Mouse (Mus musculus): Measurements from ENCODE around the gene H1f0. TPM values are rescaled to one million over a fixed set of nuclear protein-coding genes. Genes with fewer than 3 reads are reported as not detected.

The H1f0 gene
- polyA plus RNA-seq, 1 experiment: not detected

DNA sequence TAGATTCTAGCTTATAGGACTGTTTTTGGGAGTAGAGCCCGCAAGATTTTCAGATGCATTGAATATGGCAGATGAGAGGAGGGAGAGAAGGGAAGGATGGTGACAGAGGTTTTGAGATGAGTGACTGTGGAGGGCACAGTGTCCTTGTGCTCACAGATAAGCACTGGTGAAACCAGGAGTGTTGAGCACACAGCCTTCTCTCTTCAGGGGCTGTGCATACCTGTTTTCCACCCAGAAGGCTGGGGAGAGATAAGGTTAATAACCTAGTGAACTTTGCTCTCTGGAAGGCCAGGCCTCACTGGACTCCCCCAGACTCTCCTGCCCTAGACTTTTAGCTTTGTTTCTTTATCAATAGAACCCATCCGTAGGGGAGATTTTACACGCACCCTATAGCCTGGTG, 40.2 kb downstream of the H1f0 start:
- Histone ChIP-seq H3K4me1 (ENCODE audit: control insufficient read depth, insufficient read depth, low read length) (no peaks in the 10 kb centered on the region), H3K27ac (ENCODE audit: insufficient read depth, low read depth, low read length) (no peak overlapping the region), H3K4me3 (ENCODE audit: insufficient read depth, low read depth, low read length) (no peak overlapping the region)
- WGBS: 81% methylated on average over 3 of the region's 3 CpGs
- TF ChIP-seq POLR2A (IDR thresholded peaks at IDR 0.05; ENCODE audit: insufficient read depth, low read depth, low read length) (no peak), CTCF (IDR thresholded peaks at IDR 0.05; ENCODE audit: insufficient read depth, low read depth, low read length) (no peak)

DNA sequence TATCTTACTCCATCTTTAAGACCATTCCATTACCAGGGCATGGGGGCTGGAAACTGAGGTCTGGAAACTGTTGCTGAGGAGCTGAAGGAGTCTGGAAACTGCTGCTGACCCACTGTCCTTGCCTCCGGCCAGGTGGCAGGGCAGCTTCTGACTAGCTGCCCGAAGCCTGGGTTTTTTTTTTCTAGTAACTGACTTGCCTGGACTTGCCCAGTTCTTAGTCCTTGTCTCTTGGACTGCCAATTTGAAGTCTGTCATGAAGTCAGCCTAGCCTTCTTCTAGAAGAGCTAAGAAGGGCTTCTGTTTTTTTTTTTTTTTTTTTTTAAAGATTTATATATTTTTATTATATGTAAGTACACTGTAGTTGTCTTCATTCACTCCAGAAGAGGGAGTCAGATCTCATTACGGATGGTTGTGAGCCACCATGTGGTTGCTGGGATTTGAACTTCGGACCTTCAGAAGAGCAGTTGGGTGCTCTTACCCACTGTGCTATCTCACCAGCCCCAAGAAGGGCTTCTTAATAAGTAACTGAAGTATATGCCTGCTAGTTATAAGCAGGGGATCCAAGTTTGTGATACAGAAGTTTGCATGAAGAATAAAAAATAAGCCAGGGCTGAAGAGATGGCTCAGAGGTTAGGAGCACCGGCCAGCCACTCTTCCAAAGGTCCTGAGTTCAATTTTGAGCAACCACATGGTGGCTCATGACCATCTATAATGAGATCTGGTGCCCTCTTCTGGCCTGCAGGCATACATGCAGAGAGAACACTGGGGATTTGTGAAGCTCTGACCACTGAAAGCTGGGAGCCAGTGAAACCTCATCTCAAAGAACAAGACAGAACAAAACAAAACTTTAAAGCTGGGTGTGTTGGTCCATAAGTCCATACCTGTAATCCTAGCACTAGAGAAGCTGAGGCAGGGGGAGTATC, 43.1 kb downstream of the H1f0 start:
- no peak overlapping the region for H3K4me3 ChIP-seq (ENCODE audit: insufficient read depth, low read depth, low read length)

DNA sequence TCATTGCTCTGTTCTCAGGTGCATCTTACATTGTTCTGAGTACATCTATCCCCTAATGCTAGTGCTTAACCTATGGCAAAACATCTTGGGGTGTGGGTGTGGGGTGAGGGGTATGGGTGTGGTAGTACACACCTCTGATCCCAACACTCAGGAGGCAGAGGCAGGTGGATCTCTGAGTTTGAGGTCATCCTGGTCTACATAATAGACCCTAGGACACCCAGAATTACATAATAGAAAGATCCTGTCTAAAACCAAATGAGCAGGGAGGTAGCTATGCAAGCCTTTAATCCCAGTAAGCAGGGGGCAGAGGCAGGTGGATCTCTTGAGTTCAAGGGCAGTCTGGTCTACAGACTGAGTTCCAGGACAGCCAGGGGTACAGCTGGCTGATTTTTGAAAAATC, 45.5 kb downstream of the H1f0 start:
- Histone ChIP-seq H3K4me3 (ENCODE audit: insufficient read depth, low read depth, low read length) (no peak overlapping the region), H3K4me1 (ENCODE audit: control insufficient read depth, insufficient read depth, low read length) (peaks cover 14% of the 10 kb centered on the region)
- no peak for TF ChIP-seq POLR2A (IDR thresholded peaks at IDR 0.05; ENCODE audit: insufficient read depth, low read depth, low read length)
- TF ChIP-seq CTCF (IDR thresholded peaks at IDR 0.05; ENCODE audit: insufficient read depth, low read depth, low read length): no peak

More for the DNA sequence above, 43.1 kb downstream of the H1f0 start:
- 64% methylated on average over 5 of the region's 5 CpGs for WGBS
- no peak overlapping the region for H3K27ac ChIP-seq (ENCODE audit: insufficient read depth, low read depth, low read length)
- peaks cover 8% of the 10 kb centered on the region for H3K4me1 ChIP-seq (ENCODE audit: control insufficient read depth, insufficient read depth, low read length)
- TF ChIP-seq POLR2A (IDR thresholded peaks at IDR 0.05; ENCODE audit: insufficient read depth, low read depth, low read length) (no peak), CTCF (IDR thresholded peaks at IDR 0.05; ENCODE audit: insufficient read depth, low read depth, low read length) (no peak)

DNA sequence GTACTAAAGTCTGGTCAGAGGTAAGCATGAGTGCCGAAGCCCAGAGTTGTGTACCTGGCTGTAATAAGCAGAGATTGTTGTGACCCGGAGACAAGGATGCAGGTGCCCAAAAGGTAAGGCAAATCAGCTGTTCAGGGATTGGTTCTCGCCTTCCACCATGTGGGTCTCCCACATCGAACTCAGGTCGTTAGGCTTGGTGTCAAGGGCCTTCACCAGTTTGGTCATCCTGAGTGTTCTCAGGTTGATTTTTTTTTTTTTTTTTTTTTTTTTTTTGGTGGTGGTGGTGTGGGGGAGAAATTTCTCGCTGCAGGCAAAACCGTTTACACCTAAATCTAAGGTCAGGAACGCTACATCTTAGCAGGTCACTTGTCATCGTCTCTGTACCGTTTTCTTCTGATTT, 46.2 kb downstream of the H1f0 start:
- peak overlapping the region; percentile 50 for H3K27ac ChIP-seq (ENCODE audit: insufficient read depth, low read depth, low read length)
- peak overlapping the region; percentile 80 for H3K4me3 ChIP-seq (ENCODE audit: insufficient read depth, low read depth, low read length)
- WGBS: 31% methylated on average over 10 of the region's 10 CpGs
- H3K4me1 ChIP-seq (ENCODE audit: control insufficient read depth, insufficient read depth, low read length): peaks cover 14% of the 10 kb centered on the region
- TF ChIP-seq CTCF (IDR thresholded peaks at IDR 0.05; ENCODE audit: insufficient read depth, low read depth, low read length): no peak
- TF ChIP-seq POLR2A (IDR thresholded peaks at IDR 0.05; ENCODE audit: insufficient read depth, low read depth, low read length): no peak

More for the DNA sequence above, 45.5 kb downstream of the H1f0 start:
- H3K27ac ChIP-seq (ENCODE audit: insufficient read depth, low read depth, low read length): no peak overlapping the region

DNA sequence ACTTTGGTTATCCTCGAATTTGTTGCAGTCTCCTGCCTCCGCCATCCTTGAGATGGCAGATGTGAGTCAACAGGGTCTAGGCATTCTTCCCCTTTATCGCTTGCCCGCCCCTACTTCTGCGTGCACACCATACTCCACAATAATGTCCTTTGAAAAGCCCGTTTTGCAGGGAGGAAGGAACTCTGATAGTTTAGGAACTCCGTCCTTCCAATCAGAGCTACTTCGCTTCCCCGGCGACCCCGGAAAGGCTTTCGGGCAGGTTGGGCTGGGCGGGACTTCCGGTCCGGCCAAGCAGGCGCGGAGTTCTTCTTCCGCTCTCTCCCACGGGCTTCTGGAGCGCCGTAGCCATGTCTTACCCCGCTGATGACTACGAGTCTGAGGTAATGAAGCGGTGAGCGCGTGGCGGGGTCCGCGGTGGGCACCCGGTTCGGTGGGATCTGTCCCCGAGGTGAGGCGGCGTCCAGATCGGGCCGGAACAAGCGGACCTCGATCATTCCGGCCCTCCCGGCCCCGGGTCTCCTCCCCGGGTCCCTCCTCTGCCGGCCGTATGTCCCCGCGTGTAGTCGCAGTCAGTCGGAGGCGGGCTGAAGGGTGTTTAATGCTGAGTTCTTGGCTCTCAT, 46.8 kb downstream of the H1f0 start, which contains the start of gene Eif3l:
TSS of gene Eif3l (plus strand) at position 267 of the 620 bp plus-strand sequence.
- WGBS: 1% methylated on average over 49 of the region's 49 CpGs
- H3K4me3 ChIP-seq (ENCODE audit: insufficient read depth, low read depth, low read length): peak within 1 kb of the TSS; percentile 80
- peaks cover 14% of the 10 kb centered on the region for H3K4me1 ChIP-seq (ENCODE audit: control insufficient read depth, insufficient read depth, low read length)
- peak within 1 kb of the TSS; percentile 50 for H3K27ac ChIP-seq (ENCODE audit: insufficient read depth, low read depth, low read length)
- TF ChIP-seq CTCF (IDR thresholded peaks at IDR 0.05; ENCODE audit: insufficient read depth, low read depth, low read length): no peak
- peak; percentile 54 for TF ChIP-seq POLR2A (IDR thresholded peaks at IDR 0.05; ENCODE audit: insufficient read depth, low read depth, low read length)

DNA sequence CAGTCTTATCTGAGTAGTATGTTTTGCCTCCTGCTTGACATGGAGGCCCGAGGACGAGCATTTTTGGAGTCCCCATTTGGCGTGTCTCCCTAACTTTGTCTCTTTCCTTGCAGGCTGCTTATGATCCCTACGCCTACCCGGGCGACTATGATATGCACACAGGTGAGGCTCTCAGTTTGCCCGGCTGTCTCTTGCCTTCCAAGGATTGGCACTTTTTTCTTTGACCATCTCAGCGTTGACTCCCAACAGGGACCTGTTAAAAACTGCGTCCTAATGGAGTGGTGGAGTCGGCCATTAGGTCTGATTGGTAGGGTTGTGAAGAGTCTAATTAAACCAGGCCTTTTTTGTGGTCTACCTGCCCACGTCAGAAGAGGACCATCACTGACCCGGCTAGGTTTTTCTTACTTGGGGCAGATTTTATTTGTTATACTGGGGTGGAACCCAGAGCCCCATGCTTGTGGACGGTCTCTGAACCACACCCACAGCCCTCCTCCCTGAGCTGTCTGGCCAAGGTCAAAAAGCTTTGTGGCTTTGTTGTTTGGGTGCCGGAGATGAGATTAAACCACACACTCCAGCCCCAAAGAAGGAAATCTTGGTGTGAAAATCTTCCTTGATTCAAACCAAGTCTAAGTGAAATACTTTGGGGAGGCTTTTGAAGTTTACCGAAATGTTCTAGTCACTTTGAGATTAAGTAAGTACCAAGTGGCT, 47.6 kb downstream of the H1f0 start:
- no peak for TF ChIP-seq CTCF (IDR thresholded peaks at IDR 0.05; ENCODE audit: insufficient read depth, low read depth, low read length)
- TF ChIP-seq POLR2A (IDR thresholded peaks at IDR 0.05; ENCODE audit: insufficient read depth, low read depth, low read length): no peak
- H3K4me3 ChIP-seq (ENCODE audit: insufficient read depth, low read depth, low read length): peak overlapping the region; percentile 80
- no peak overlapping the region for H3K27ac ChIP-seq (ENCODE audit: insufficient read depth, low read depth, low read length)
- peaks cover 14% of the 10 kb centered on the region for H3K4me1 ChIP-seq (ENCODE audit: control insufficient read depth, insufficient read depth, low read length)
- 36% methylated on average over 15 of the region's 15 CpGs for WGBS

DNA sequence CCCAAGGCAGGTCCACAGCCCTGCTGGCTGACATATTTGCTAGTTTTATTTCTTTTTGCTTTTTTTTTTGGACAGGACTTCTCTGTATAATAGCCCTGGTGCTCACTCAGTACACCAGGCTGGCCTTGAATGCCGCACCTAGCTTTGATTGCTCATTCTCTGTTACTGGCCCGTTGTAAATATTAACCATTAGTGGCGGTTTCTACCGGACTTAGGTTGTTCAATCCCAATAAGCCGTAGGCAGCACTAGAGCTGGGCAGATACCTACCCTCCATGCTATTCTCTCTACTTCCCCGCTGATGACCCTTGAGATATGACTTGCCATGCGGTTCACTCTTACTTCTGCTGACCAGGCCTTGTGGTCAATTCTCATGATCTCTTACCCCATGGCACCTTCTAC, 51.3 kb downstream of the H1f0 start:
- Histone ChIP-seq H3K27ac (ENCODE audit: insufficient read depth, low read depth, low read length) (no peak overlapping the region), H3K4me3 (ENCODE audit: insufficient read depth, low read depth, low read length) (no peak overlapping the region), H3K4me1 (ENCODE audit: control insufficient read depth, insufficient read depth, low read length) (peaks cover 11% of the 10 kb centered on the region)
- 96% methylated on average over 7 of the region's 7 CpGs for WGBS
- TF ChIP-seq POLR2A (IDR thresholded peaks at IDR 0.05; ENCODE audit: insufficient read depth, low read depth, low read length) (no peak), CTCF (IDR thresholded peaks at IDR 0.05; ENCODE audit: insufficient read depth, low read depth, low read length) (no peak)

Other genes starting within 250 kb of the H1f0 start
- not detected in 2 replicates for gene Card10, start 225.4 kb upstream of the H1f0 start, polyA plus RNA-seq (2012; ENCODE audit: insufficient read depth, insufficient read length, low replicate concordance, missing spikeins)
- not detected in 2 replicates for gene Cdc42ep1, start 185.8 kb upstream of the H1f0 start, polyA plus RNA-seq (2012; ENCODE audit: insufficient read depth, insufficient read length, low replicate concordance, missing spikeins)
- not detected in 2 replicates for gene Lgals2, start 172.9 kb upstream of the H1f0 start, polyA plus RNA-seq (2012; ENCODE audit: insufficient read depth, insufficient read length, low replicate concordance, missing spikeins)
- not detected in 2 replicates for gene Gga1, start 151.3 kb upstream of the H1f0 start, polyA plus RNA-seq (2012; ENCODE audit: insufficient read depth, insufficient read length, low replicate concordance, missing spikeins)
- not detected in 2 replicates for gene Gm49510, start 128.8 kb upstream of the H1f0 start, polyA plus RNA-seq (2012; ENCODE audit: insufficient read depth, insufficient read length, low replicate concordance, missing spikeins)
- not detected in 2 replicates for gene Sh3bp1, start 128.7 kb upstream of the H1f0 start, polyA plus RNA-seq (2012; ENCODE audit: insufficient read depth, insufficient read length, low replicate concordance, missing spikeins)
- gene Pdxp, start 114.5 kb upstream of the H1f0 start, polyA plus RNA-seq (2012; ENCODE audit: insufficient read depth, insufficient read length, low replicate concordance, missing spikeins): not detected in 2 replicates
- not detected in 2 replicates for gene Lgals1, start 101.7 kb upstream of the H1f0 start, polyA plus RNA-seq (2012; ENCODE audit: insufficient read depth, insufficient read length, low replicate concordance, missing spikeins)
- gene Nol12, start 93.5 kb upstream of the H1f0 start, polyA plus RNA-seq (2012; ENCODE audit: insufficient read depth, insufficient read length, low replicate concordance, missing spikeins): not detected in 2 replicates
- not detected in 2 replicates for gene Triobp, start 80.7 kb upstream of the H1f0 start, polyA plus RNA-seq (2012; ENCODE audit: insufficient read depth, insufficient read length, low replicate concordance, missing spikeins)
- not detected in 2 replicates for gene Galr3, start 13.4 kb downstream of the H1f0 start, polyA plus RNA-seq (2012; ENCODE audit: insufficient read depth, insufficient read length, low replicate concordance, missing spikeins)
- not detected in 2 replicates for gene Ankrd54, start 34.4 kb downstream of the H1f0 start, polyA plus RNA-seq (2012; ENCODE audit: insufficient read depth, insufficient read length, low replicate concordance, missing spikeins)
- not detected in 2 replicates for gene Eif3l, start 46.7 kb downstream of the H1f0 start, polyA plus RNA-seq (2012; ENCODE audit: insufficient read depth, insufficient read length, low replicate concordance, missing spikeins)
- 70.4 TPM in 1 of 2 replicates, not detected in the other for gene Micall1, start 80.4 kb downstream of the H1f0 start, polyA plus RNA-seq (2012; ENCODE audit: insufficient read depth, insufficient read length, low replicate concordance, missing spikeins)
- not detected in 2 replicates for gene Polr2f, start 112.6 kb downstream of the H1f0 start, polyA plus RNA-seq (2012; ENCODE audit: insufficient read depth, insufficient read length, low replicate concordance, missing spikeins)
- gene 1700088E04Rik, start 112.8 kb downstream of the H1f0 start, polyA plus RNA-seq (2012; ENCODE audit: insufficient read depth, insufficient read length, low replicate concordance, missing spikeins): not detected in 2 replicates
- gene Sox10, start 136.8 kb downstream of the H1f0 start, polyA plus RNA-seq (2012; ENCODE audit: insufficient read depth, insufficient read length, low replicate concordance, missing spikeins): not detected in 2 replicates
- not detected in 2 replicates for gene Pick1, start 200.7 kb downstream of the H1f0 start, polyA plus RNA-seq (2012; ENCODE audit: insufficient read depth, insufficient read length, low replicate concordance, missing spikeins)
- gene Gm49486, start 200.9 kb downstream of the H1f0 start, polyA plus RNA-seq (2012; ENCODE audit: insufficient read depth, insufficient read length, low replicate concordance, missing spikeins): not detected in 2 replicates
- not detected in 2 replicates for gene Slc16a8, start 226.3 kb downstream of the H1f0 start, polyA plus RNA-seq (2012; ENCODE audit: insufficient read depth, insufficient read length, low replicate concordance, missing spikeins)

All from olfactory bulb, adult 2 months (tissue).